Mouse (Mus musculus) kidney, adult 2 months (tissue): ENCODE measurements around the gene Igfbp2. TPM values are rescaled to one million over a fixed set of nuclear protein-coding genes. Genes with fewer than 3 reads are reported as not detected.

ENCODE experiments used
- DNase-seq: peaks from one replicate; pipeline ENCODE4 v3.0.0; 2021
- H3K27ac ChIP-seq: fragments of 200-500 bp; 2 replicates; pipeline ENCODE4 v1.5.1; 2012; ENCODE audit warnings: low read depth, low read length, control low read depth, inconsistent platforms; ENCODE audit not compliant: insufficient read depth
- H3K27me3 ChIP-seq: fragments of 200-500 bp; replicated peaks from 2 replicates; pipeline ENCODE4 v1.6.1; 2012; ENCODE audit warnings: mild to moderate bottlenecking, moderate library complexity, low read length, inconsistent platforms; ENCODE audit not compliant: control insufficient read depth, insufficient read depth
- H3K36me3 ChIP-seq: fragments of 200-500 bp; 2 replicates; pipeline ENCODE4 v1.6.1; 2012; ENCODE audit warnings: mild to moderate bottlenecking, moderate library complexity, low read length, inconsistent platforms; ENCODE audit not compliant: control insufficient read depth, insufficient read depth
- H3K4me1 ChIP-seq: fragments of 200-500 bp; 2 replicates; pipeline ENCODE4 v1.6.1; 2011; ENCODE audit warnings: low read length; ENCODE audit not compliant: control insufficient read depth, insufficient read depth
- H3K4me3 ChIP-seq: fragments of 200-500 bp; 2 replicates; pipeline ENCODE4 v1.5.1; 2011; ENCODE audit warnings: mild to moderate bottlenecking, low read depth, low read length, control low read depth; ENCODE audit not compliant: insufficient read depth
- CTCF ChIP-seq: fragments of 200-500 bp; conservative IDR thresholded peaks from 2 replicates; pipeline ENCODE4 v1.5.1; 2011; ENCODE audit warnings: low read depth, mild to moderate bottlenecking, control low read depth, low read length, moderate library complexity, mixed read lengths; ENCODE audit not compliant: insufficient read depth, insufficient read length
- POLR2A ChIP-seq: fragments of 200-500 bp; IDR thresholded peaks from one replicate; pipeline ENCODE4 v1.6.1; 2011; ENCODE audit warnings: low read depth, low read length, control low read depth
- WGBS: fragments of 180-500 bp; shearing (Covaris S2); methylation state at CpG from one replicate; pipeline ENCODE4 v1.1.7; 2018; 5-methylcytosine and 5-hydroxymethylcytosine counted together
- polyA plus RNA-seq: library from polyadenylated mRNA; depleted of rRNA; stranded (reverse); fragments of >200 nt; gene quantifications from 2 replicates; pipeline ENCODE4 v1.2.3, GENCODE M21; 2012

The Igfbp2 gene
- polyA plus RNA-seq, 1 experiment, result 12.6 TPM

- H3K27ac ChIP-seq, result no peak overlapping the region
- WGBS, result 62% methylated on average over 4 of the region's 4 CpGs
- no peak for DNase-seq
- H3K4me3 ChIP-seq, result no peak overlapping the region
- TF ChIP-seq POLR2A, result no peak
- no peak for TF ChIP-seq CTCF
- H3K4me1 ChIP-seq, result no peaks in the 10 kb centered on the region
- no peaks in the 10 kb centered on the region for H3K36me3 ChIP-seq
- H3K27me3 ChIP-seq, result no peaks in the 10 kb centered on the region
Observed at GRCm38 (mm10) chr1:72805476-72806043, 18.7 kb upstream of the Igfbp2 start.

GRCm38 (mm10) chr1:72806044-72806584 is 18.2 kb upstream of the Igfbp2 start:
- 62% methylated on average over 11 of the region's 11 CpGs for WGBS
- DNase-seq, result no peak
- no peak overlapping the region for H3K4me3 ChIP-seq
- H3K27me3 ChIP-seq, result no peaks in the 10 kb centered on the region
- H3K4me1 ChIP-seq, result no peaks in the 10 kb centered on the region
- H3K27ac ChIP-seq, result no peak overlapping the region
- TF ChIP-seq POLR2A (no peak), CTCF (no peak)
- no peaks in the 10 kb centered on the region for H3K36me3 ChIP-seq

GRCm38 (mm10) chr1:72809304-72809703 is 15.0 kb upstream of the Igfbp2 start:
- WGBS, result 97% methylated on average over 7 of the region's 7 CpGs
- no peak overlapping the region for H3K27ac ChIP-seq
- no peak overlapping the region for H3K4me3 ChIP-seq
- TF ChIP-seq POLR2A, result no peak
- no peak for TF ChIP-seq CTCF
- H3K36me3 ChIP-seq, result no peaks in the 10 kb centered on the region
- no peaks in the 10 kb centered on the region for H3K4me1 ChIP-seq
- DNase-seq, result no peak
- H3K27me3 ChIP-seq, result no peaks in the 10 kb centered on the region

- Histone ChIP-seq H3K4me1 (no peaks in the 10 kb centered on the region), H3K27me3 (no peaks in the 10 kb centered on the region), H3K36me3 (no peaks in the 10 kb centered on the region), H3K4me3 (no peak overlapping the region), H3K27ac (no peak overlapping the region)
- WGBS, result 88% methylated on average over 7 of the region's 7 CpGs
- no peak for DNase-seq
- no peak for TF ChIP-seq CTCF
- TF ChIP-seq POLR2A, result no peak
Observed at GRCm38 (mm10) chr1:72809951-72810675, 14.2 kb upstream of the Igfbp2 start.

GRCm38 (mm10) chr1:72811061-72811460 is 13.2 kb upstream of the Igfbp2 start:
- DNase-seq, result no peak
- H3K27ac ChIP-seq, result no peak overlapping the region
- 93% methylated on average over 3 of the region's 3 CpGs for WGBS
- TF ChIP-seq POLR2A (no peak), CTCF (no peak)
- no peaks in the 10 kb centered on the region for H3K36me3 ChIP-seq
- no peaks in the 10 kb centered on the region for H3K27me3 ChIP-seq
- no peak overlapping the region for H3K4me3 ChIP-seq
- H3K4me1 ChIP-seq, result no peaks in the 10 kb centered on the region

- H3K4me1 ChIP-seq, result no peaks in the 10 kb centered on the region
- H3K27ac ChIP-seq, result no peak overlapping the region
- TF ChIP-seq POLR2A, result no peak
- TF ChIP-seq CTCF, result no peak
- no peaks in the 10 kb centered on the region for H3K27me3 ChIP-seq
- DNase-seq, result no peak
- 63% methylated on average over 5 of the region's 5 CpGs for WGBS
- H3K36me3 ChIP-seq, result no peaks in the 10 kb centered on the region
- no peak overlapping the region for H3K4me3 ChIP-seq
Observed at GRCm38 (mm10) chr1:72813089-72813638, 11.1 kb upstream of the Igfbp2 start.
